Mouse (Mus musculus): ENCODE measurements at regions not wholly inside any gene's neighbourhood (a gene's known extent, or its start where the extent isn't known, plus 50 kb on each side); places are given as distances from the start of the nearest gene placed in this dataset.

DNA sequence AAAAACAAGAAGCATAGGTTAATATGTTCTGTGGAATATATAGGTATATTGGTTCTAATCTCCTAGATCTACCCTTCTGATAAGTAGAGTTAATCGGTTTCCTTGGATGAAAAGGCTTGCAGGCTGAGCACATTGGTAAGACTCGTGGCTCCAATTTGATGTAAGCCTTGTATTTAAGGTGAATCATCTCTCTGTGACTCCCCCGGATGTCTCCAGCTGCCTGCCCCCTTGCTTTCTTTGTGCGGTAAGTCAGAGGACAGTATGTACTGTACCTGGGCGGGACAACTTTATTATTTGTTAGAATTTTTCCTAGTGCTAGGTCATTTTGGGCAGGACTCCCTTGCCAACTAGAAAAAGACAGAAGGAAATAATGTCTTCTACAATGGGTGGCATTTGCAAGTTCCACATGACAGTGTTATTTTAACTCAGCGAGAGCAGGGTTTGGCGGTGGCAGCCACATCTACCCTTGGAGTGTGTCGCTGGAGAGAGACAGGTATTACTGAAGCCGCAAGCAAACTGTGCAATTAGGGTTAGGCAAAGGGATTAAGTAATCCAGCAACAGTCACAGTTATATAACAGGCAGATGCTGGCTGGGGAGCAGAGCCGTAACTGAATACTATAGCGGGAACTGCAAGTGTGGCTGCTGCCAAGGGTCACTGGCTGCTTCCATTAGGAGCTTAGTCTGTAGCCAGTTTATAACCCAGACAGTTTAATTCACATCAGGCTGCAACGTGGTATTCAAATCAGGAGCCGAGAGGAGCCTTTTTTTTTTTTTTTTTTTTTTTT lies 172.9 kb downstream of the Moxd1 start:
- Histone ChIP-seq H3K27me3 (replicated peaks) (no peaks in the 10 kb centered on the region), H3K4me1 (replicated peaks) (no peaks in the 10 kb centered on the region), H3K36me3 (no peaks in the 10 kb centered on the region), H3K27ac (no peak overlapping the region), H3K4me2 (replicated peaks) (no peak overlapping the region), H3K9me3 (no peaks in the 10 kb centered on the region), H3K9ac (no peak overlapping the region), H3K4me3 (replicated peaks) (no peak overlapping the region)
- 77% methylated on average over 13 of the region's 13 CpGs for WGBS
- no peak for ATAC-seq

DNA sequence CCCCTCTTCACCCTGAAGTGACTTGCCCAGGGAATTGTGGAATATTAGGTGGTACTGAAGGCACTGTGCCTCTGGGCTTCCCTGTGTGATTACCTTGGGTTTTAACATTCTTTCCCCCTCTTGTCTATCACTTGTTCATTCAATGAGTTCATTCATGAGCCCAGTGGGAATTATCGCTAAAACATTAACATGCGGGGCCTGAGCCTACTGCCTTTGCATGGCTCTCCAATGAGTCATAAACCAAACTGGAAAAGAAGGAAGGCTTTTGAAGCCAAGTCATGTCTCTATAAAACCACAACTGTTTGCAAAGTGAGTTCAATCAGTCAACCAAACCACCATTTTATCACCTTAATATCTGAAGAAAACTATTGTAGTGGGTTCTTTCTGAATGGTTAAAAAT lies 173.8 kb downstream of the Moxd1 start:
- Histone ChIP-seq H3K4me3 (replicated peaks) (no peak overlapping the region), H3K9ac (no peak overlapping the region), H3K9me3 (no peaks in the 10 kb centered on the region), H3K27me3 (replicated peaks) (no peaks in the 10 kb centered on the region), H3K4me2 (replicated peaks) (no peak overlapping the region), H3K27ac (no peak overlapping the region), H3K36me3 (no peaks in the 10 kb centered on the region), H3K4me1 (replicated peaks) (no peaks in the 10 kb centered on the region)
- 86% methylated on average over 2 of the region's 2 CpGs for WGBS
- ATAC-seq: no peak

DNA sequence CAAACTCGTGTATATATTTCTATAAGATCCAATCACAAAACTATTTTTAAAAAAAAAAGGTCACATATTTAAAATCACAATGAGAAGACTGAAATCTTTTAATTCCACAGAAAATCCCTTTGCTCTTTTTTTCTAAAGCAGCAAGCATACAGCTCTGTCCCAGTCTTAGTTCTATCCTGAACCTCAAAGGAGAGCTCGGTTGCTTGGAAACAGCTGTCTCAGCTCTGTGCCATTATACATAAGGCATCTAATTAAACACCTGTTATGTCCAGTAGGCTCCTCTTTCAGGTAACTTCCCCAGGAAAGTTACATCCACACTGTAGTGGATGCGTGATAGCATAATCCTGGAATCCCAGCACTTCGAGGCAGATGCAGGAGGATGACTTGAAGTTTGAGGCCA lies 181.5 kb downstream of the Moxd1 start:
- H3K27ac ChIP-seq: no peak overlapping the region
- no peak overlapping the region for H3K4me3 ChIP-seq (replicated peaks)
- H3K27me3 ChIP-seq (replicated peaks): no peaks in the 10 kb centered on the region
- H3K9me3 ChIP-seq: no peaks in the 10 kb centered on the region
- no peak for ATAC-seq
- H3K4me1 ChIP-seq (replicated peaks): no peaks in the 10 kb centered on the region
- 78% methylated on average over 4 of the region's 4 CpGs for WGBS
- no peaks in the 10 kb centered on the region for H3K36me3 ChIP-seq
- no peak overlapping the region for H3K4me2 ChIP-seq (replicated peaks)
- H3K9ac ChIP-seq: no peak overlapping the region

DNA sequence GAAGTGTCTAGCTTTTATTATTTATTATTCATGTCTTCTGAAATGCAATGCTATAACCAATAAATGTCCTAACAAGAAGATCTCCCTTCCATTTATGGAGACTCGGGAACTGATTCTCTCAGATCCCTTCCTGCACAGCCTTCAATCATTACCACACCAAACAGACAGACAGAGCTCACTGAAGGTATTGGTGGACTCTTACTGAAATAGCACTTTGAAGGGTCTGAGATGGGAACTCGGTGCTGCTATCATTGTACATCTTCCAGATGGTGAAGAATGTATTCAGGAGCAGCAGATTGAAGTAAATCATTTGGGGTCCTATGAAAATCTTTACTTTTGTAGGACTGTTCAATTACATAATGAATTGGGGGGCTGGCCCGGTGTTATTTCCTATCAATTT lies 183.6 kb downstream of the Moxd1 start:
- ATAC-seq: no peak
- H3K9me3 ChIP-seq: no peaks in the 10 kb centered on the region
- no peak overlapping the region for H3K4me3 ChIP-seq (replicated peaks)
- no peaks in the 10 kb centered on the region for H3K36me3 ChIP-seq
- H3K9ac ChIP-seq: no peak overlapping the region
- H3K27me3 ChIP-seq (replicated peaks): no peaks in the 10 kb centered on the region
- WGBS: 80% methylated on average over 3 of the region's 3 CpGs
- H3K4me1 ChIP-seq (replicated peaks): no peaks in the 10 kb centered on the region
- H3K4me2 ChIP-seq (replicated peaks): no peak overlapping the region
- H3K27ac ChIP-seq: no peak overlapping the region

DNA sequence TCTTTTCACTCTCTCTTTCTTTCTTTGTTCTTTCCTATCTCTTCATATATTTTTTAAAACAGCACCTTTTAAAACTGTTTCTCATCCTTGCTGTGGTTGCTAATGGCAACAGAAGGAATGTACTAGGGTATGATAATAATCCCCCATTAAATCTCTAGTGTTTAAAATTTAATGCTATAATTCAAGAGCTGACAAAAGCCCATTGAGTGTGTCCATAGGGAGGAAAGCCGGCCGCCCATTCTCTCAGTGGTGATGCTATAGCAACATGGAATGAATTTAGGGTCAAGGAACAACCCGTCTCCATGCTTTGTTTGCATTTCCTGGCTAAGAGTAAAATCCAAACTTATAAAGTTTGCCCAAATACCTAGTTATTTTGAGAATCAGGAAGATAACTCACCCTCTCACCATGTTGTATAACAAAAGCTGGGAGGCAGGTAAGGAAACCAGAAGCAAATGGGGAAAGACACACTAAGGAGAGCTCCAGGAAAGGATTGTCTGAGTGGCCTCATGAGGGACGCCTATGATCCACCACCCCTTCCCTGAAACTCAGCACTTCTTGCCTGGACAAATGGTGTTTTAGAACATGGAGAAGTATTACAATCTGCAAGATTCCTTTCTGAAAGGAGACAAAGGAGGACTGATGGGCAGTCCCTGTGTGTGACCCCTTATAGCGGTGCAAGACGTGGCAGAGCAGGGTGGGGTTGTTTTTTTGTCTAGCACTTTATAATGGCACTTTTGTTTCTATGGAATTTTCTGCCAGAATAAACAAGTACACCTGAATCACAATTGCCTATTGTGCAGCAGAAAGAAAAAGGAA lies 184.3 kb downstream of the Moxd1 start:
- no peaks in the 10 kb centered on the region for H3K9me3 ChIP-seq
- no peaks in the 10 kb centered on the region for H3K4me1 ChIP-seq (replicated peaks)
- H3K36me3 ChIP-seq: no peaks in the 10 kb centered on the region
- no peak overlapping the region for H3K27ac ChIP-seq
- no peak overlapping the region for H3K4me2 ChIP-seq (replicated peaks)
- 69% methylated on average over 6 of the region's 6 CpGs for WGBS
- no peaks in the 10 kb centered on the region for H3K27me3 ChIP-seq (replicated peaks)
- H3K4me3 ChIP-seq (replicated peaks): no peak overlapping the region
- no peak for ATAC-seq
- H3K9ac ChIP-seq: no peak overlapping the region

DNA sequence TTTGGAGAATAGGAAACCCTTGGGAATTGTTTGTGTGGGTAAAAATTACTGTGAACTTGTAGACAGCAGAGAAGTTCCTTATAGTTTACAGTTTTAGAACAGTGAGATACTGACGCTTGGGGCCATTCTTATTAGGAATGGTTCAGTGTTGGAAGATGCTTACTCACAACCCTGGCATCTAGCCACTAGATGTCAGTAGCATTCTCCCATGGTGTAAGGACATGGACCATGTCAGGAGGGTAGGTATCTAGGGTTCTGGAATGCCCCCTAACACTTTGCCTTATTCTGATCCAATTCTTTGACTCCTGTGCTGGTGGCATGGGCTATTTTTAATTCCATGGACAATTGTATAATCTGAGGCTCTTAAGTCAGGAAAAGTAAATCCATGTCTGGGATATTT lies 185.3 kb upstream of the Ccn2 start:
- no peaks in the 10 kb centered on the region for H3K27me3 ChIP-seq (replicated peaks)
- WGBS: 27% methylated on average over 1 of the region's 1 CpGs
- H3K9ac ChIP-seq: no peak overlapping the region
- no peak overlapping the region for H3K4me2 ChIP-seq (replicated peaks)
- no peaks in the 10 kb centered on the region for H3K36me3 ChIP-seq
- H3K4me3 ChIP-seq (replicated peaks): no peak overlapping the region
- no peaks in the 10 kb centered on the region for H3K9me3 ChIP-seq
- no peaks in the 10 kb centered on the region for H3K4me1 ChIP-seq (replicated peaks)
- 0 out of 2 replicates have a peak, but pooled peaks have one; percentile 51 for ATAC-seq
- no peak overlapping the region for H3K27ac ChIP-seq

DNA sequence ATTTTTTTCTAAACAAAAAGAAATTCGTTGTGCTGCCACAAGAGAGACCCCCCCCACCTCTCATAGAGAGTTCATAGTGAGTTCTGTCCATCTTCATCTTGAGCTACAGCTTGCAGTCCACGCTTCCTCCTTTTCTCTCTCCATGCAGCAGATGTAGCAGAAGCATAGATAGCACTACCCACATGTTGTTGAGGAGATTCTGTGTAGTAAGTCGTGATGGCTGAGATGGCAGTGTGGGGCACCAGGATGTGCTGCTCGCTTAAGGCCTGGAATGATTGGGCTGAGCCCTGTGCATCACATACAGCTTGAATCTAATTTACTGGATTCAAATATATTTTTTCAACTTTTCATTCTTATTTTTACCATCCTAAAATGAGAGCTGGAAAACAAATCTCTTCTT lies 184.4 kb upstream of the Ccn2 start:
- Histone ChIP-seq H3K4me1 (replicated peaks) (no peaks in the 10 kb centered on the region), H3K27ac (no peak overlapping the region), H3K9ac (no peak overlapping the region), H3K36me3 (no peaks in the 10 kb centered on the region), H3K4me3 (replicated peaks) (no peak overlapping the region), H3K9me3 (no peaks in the 10 kb centered on the region), H3K4me2 (replicated peaks) (no peak overlapping the region), H3K27me3 (replicated peaks) (no peaks in the 10 kb centered on the region)
- WGBS: 83% methylated on average over 4 of the region's 4 CpGs
- ATAC-seq: no peak

DNA sequence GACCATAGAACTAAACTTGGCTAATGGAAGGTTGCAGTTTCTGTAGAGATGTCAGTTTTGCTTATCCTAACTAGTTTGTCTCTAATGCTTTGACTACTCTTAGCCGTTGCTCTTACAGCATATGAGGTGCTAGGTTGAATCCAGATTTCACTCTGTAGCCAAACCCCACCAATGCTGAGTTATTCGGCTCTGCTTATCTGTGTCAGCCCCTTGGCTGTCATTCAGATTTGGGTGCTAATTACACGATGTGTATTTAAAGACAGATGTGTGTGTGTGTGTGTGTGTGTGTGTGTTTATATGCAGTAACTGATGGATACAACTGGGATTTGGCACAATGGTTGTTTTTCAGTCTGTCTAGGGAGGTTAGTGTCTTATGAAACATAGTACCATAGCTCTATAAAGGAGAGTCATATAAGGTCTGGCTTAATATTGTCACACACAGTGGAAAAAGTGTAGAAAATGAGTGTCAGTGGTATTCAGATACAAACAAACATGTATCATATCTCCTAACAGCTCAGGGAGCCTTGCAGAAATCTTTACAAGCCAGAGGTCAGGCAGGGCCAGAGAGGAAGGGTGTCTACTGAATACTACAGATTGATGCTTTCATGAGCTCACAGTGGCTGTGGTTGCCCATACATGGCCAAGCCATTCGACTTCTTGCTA lies 172.6 kb upstream of the Ccn2 start:
- H3K9me3 ChIP-seq: no peaks in the 10 kb centered on the region
- H3K9ac ChIP-seq: no peak overlapping the region
- ATAC-seq: no peak
- 69% methylated on average over 4 of the region's 4 CpGs for WGBS
- no peak overlapping the region for H3K27ac ChIP-seq
- no peaks in the 10 kb centered on the region for H3K4me1 ChIP-seq (replicated peaks)
- no peak overlapping the region for H3K4me2 ChIP-seq (replicated peaks)
- no peaks in the 10 kb centered on the region for H3K27me3 ChIP-seq (replicated peaks)
- H3K4me3 ChIP-seq (replicated peaks): no peak overlapping the region
- no peaks in the 10 kb centered on the region for H3K36me3 ChIP-seq

DNA sequence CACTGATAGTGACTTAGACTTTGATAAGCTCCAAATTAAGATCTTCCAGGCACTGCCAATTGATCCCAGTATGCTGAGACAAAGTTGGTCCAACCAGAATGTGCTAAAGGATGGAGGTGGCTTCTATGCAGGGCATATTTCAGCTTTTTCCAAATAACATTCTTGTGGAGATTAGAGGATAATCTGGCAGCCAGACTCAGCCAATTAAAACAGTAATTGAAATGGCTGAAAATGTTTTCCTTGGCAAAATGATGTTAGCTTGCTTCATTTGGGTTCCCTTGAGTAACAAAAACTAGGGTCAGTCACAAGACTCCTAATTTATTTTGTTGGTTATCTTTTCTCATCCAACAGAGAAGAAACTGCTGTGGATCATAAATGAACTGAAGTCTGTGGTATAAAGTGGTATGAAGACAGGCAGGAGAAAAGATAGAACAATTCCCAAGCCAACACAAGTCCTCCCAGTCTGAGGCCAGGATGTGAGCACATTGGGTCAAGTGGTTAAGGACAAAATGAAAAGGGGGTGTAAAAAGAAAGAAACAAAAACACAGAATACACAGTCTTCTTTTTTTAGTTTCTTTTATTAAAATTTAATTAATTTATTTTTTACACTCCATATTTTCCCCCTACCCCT lies 161.4 kb upstream of the Ccn2 start:
- no peaks in the 10 kb centered on the region for H3K4me1 ChIP-seq (replicated peaks)
- no peaks in the 10 kb centered on the region for H3K9me3 ChIP-seq
- H3K4me3 ChIP-seq (replicated peaks): no peak overlapping the region
- H3K27me3 ChIP-seq (replicated peaks): no peaks in the 10 kb centered on the region
- no peak overlapping the region for H3K4me2 ChIP-seq (replicated peaks)
- no peak for ATAC-seq
- H3K9ac ChIP-seq: no peak overlapping the region
- H3K27ac ChIP-seq: no peak overlapping the region
- no peaks in the 10 kb centered on the region for H3K36me3 ChIP-seq

DNA sequence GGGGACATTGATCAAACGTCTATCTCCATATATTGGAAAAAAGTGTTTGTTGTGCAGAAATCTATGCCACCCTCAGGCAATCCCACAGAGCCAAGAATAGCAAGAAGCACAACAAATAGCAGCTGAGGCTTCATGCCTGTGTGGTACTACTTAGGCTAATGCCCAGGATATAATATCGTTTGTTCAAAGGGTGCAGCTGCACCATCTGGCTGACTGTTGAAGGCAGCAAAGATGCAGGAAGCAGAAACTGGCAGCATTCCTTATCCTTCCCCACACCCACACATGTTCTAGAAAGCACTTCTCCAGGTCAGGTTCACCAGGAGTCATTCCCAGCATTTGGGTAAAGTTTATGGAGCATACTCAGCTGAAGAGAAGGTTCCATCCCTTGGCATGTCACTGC lies 158.1 kb upstream of the Ccn2 start:
- no peak overlapping the region for H3K4me2 ChIP-seq (replicated peaks)
- no peaks in the 10 kb centered on the region for H3K4me1 ChIP-seq (replicated peaks)

DNA sequence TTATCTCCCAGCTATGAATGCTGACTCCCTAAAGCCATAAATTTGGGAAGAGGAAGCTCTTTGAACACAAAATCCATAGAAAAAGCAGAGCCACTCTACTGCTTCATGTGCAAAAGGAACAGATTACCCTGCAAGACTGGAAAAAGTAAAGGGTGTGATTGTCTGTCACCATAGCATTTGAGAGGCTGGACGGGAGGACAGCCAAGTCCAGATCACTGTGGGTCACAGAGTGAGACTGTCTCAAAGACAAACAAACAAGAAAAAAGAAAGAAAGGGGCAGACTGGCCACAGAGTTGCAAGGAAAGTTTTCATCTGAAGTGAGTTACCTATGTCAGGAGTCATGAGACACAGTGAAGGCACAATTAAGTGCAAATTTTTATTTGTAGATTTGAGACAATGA lies 150.7 kb upstream of the Ccn2 start:
- 56% methylated on average over 1 of the region's 1 CpGs for WGBS
- H3K9me3 ChIP-seq: no peaks in the 10 kb centered on the region
- H3K9ac ChIP-seq: no peak overlapping the region
- peaks cover 16% of the 10 kb centered on the region; the same call in 1 of the 2 replicates for H3K4me1 ChIP-seq (replicated peaks)
- no peaks in the 10 kb centered on the region for H3K36me3 ChIP-seq
- no peaks in the 10 kb centered on the region for H3K27me3 ChIP-seq (replicated peaks)
- ATAC-seq: no peak
- H3K4me2 ChIP-seq (replicated peaks): no peak overlapping the region
- no peak overlapping the region for H3K4me3 ChIP-seq (replicated peaks)
- H3K27ac ChIP-seq: no peak overlapping the region

More for the DNA sequence above, 158.1 kb upstream of the Ccn2 start:
- no peak overlapping the region for H3K27ac ChIP-seq
- WGBS: 67% methylated on average over 2 of the region's 2 CpGs
- H3K36me3 ChIP-seq: no peaks in the 10 kb centered on the region
- no peak overlapping the region for H3K4me3 ChIP-seq (replicated peaks)
- no peaks in the 10 kb centered on the region for H3K9me3 ChIP-seq
- ATAC-seq: no peak
- H3K9ac ChIP-seq: no peak overlapping the region
- no peaks in the 10 kb centered on the region for H3K27me3 ChIP-seq (replicated peaks)

DNA sequence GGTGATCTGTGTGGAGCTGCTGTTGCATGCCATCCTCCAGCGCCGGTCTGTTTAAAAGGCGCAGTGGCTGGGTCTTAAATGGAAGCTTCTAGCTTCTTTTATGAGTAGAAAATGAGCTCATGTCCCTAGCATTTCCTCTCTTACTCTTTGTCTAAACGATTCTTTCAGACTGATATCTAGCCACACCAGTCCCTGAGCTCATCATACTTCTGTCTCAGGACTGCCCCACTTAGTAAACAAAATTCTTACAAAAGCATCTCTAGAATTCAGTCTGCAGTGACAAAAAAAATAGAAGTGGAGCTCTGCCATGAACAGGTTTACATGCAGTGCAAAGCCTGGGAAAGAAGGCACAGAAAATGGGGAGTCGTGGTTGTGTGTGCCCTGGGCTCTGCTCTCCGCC lies 150.2 kb upstream of the Ccn2 start:
- WGBS: 60% methylated on average over 6 of the region's 6 CpGs
- no peaks in the 10 kb centered on the region for H3K27me3 ChIP-seq (replicated peaks)
- no peaks in the 10 kb centered on the region for H3K36me3 ChIP-seq
- H3K4me3 ChIP-seq (replicated peaks): no peak overlapping the region
- H3K4me1 ChIP-seq (replicated peaks): peaks cover 16% of the 10 kb centered on the region; the same call in 1 of the 2 replicates
- H3K27ac ChIP-seq: no peak overlapping the region
- no peak for ATAC-seq
- no peaks in the 10 kb centered on the region for H3K9me3 ChIP-seq
- H3K4me2 ChIP-seq (replicated peaks): no peak overlapping the region
- no peak overlapping the region for H3K9ac ChIP-seq
